Mouse (Mus musculus): ENCODE measurements at regions not wholly inside any gene's neighbourhood (a gene's known extent, or its start where the extent isn't known, plus 50 kb on each side); places are given as distances from the start of the nearest gene placed in this dataset.

DNA sequence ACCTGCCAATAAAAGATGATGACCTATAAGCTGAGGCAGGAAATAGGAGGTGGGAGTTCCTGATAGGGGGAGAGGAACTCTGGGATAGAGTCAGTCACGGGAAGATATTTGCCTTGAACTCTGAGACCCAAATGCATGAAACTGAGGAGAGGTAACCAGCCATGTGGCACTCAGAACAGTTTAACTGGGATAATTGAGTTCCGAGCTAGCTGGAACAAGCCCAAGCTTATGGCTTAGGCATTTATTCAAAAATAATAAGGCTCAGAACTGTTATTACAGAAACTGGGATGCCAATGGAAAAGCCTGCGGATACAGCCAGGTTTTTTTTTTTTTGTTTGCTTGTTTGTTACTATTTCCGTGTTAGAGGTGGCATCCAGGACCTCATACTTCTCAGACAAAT is 425.0 kb downstream of the Ate1 start:
- DNase-seq = no peak

DNA sequence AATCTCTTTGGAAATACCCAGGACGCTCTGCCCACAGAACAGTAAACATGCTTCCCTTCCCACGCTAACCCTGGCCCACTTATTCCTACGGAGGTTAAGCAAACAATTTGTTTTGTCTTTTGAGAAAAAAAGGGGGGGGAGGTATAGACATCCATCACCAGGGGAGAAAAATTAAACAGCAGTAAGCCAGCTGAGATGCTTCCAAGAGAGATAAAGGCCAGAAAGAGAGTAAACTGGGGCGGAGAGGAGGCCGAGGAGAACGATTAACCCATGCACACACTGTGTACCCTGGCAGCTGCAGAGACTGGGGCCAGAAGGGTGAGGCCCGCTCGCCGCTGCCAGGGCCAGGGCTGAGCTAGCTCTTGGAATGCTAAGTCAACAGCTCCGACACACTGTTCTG is 421.6 kb downstream of the Ate1 start:
- DNase-seq = no peak

DNA sequence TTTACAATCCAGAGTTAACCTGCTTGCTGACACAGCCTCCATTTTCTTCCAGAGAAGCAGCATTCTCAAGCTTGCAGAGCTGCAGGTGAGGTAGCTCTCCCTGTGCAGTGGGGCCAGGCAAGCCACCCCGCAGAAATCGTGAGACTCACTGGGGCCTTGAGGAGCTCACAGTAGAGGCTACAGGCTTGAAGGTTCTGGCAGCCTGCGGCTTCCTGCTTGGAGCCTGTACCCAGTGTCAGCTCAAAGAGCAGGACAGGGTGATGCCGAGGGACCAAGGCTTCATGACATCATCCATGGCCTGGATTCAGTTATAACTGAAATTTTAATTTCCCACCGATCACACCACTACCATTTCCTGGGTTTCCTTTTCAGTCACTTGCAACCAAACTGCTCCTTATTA is 417.5 kb downstream of the Ate1 start:
- no peak for DNase-seq

DNA sequence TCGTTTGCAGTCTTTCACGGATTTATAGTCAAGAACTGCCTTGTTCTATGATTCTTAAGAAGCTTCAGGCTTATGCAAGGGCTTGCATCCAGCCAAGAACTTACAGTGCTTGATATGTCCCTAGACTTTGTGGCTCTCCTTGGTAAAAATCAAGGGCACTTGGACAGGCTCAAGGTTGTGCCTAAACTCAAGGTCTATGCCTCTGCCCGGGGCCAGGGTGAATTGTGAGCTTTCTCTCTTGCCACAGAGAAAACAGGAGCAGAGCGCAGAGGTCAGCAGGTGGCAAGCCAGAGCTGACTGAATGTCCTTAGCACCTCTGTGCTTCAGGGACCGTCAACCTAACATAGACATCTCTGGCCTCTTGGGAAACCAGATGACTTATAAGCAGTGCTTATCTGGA is 413.2 kb downstream of the Ate1 start:
- DNase-seq = no peak

DNA sequence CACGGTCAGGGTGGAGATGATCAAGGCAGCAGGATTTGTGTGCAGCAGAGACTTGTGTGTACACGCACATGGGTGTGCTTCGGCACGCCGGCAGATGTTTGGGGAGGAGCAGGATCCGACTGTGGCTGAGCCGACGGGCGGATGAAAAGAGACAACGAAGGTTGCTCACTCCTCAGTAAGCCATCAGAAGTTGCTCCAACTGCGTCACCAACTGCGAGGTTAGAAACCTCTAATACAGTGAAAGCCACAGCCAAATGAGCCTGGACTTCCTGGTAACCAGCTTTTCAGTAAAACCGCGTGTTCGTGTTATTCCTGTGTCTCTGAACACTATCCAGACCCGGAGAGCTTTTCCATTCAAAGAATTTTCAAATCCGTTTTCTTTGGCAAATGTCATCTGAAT is 411.8 kb downstream of the Ate1 start:
- no peak for DNase-seq

Measured in thymus, postnatal 36 days (tissue).